Mouse (Mus musculus) heart, adult 2 months (tissue): ENCODE measurements at regions not wholly inside any gene's neighbourhood (a gene's known extent, or its start where the extent isn't known, plus 50 kb on each side); places are given as distances from the start of the nearest gene placed in this dataset.

Experiments
- CTCF ChIP-seq: fragments of 200-600 bp; IDR thresholded peaks from 2 replicates; pipeline ENCODE4 v1.8.1; 2022; ENCODE audit warnings: antibody characterized with exemption, mild to moderate bottlenecking, moderate library complexity
- EP300 ChIP-seq: fragments of 200-500 bp; IDR thresholded peaks from 2 replicates; pipeline ENCODE4 v1.6.1; 2011; ENCODE audit warnings: low read depth, low read length, control low read depth; ENCODE audit not compliant: insufficient read depth
- POLR2A ChIP-seq: fragments of 200-500 bp; IDR thresholded peaks from 2 replicates; pipeline ENCODE4 v1.6.1; 2011; ENCODE audit warnings: mild to moderate bottlenecking, low read depth, low read length, control low read depth; ENCODE audit not compliant: insufficient read depth

DNA sequence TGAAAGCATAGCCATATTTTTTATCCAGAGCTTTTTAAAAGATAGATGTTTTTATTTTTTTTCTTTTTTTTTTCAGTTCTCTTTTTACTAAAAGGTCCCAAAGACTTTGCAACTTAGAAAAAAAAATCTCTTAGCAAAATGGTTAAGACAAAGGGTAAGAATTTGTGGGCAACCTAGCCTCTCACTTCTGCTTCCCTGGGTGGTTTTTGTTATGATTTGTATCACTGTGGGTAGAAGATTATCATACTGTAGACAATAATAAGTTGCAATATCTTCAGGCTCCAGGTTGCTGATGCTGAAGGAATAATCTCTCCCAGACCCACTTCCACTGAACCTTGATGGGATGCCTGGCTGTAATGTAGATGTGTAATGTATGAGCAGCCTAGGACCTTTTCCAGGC, 1200.5 kb upstream of the Tacstd2 start:
- TF ChIP-seq CTCF (no peak), POLR2A (no peak), EP300 (no peak)
